Mouse (Mus musculus) neutrophil, adult 5-6 weeks (primary cell): ENCODE results near the gene Csrp1. TPM values are rescaled to one million over a fixed set of nuclear protein-coding genes. Genes with fewer than 3 reads are reported as not detected.

Source experiments
- ATAC-seq: fragments of 151-379, 151-347 bp; 2 replicates; pipeline ENCODE4 v1.8.0; 2017; ENCODE audit warnings: mild to moderate bottlenecking, moderate TSS enrichment; ENCODE audit not compliant: insufficient number of reproducible peaks, poor library complexity, low FRiP score, severe bottlenecking; ENCODE audit errors: extremely low read depth
- total RNA-seq: library from RNA; stranded (forward); fragments of 200-1000 nt; gene quantifications from 2 replicates; pipeline ENCODE4 v1.2.3, GENCODE M21; 2017

The Csrp1 gene
- total RNA-seq, 1 experiment from 2014 or later = 32.7 TPM

DNA sequence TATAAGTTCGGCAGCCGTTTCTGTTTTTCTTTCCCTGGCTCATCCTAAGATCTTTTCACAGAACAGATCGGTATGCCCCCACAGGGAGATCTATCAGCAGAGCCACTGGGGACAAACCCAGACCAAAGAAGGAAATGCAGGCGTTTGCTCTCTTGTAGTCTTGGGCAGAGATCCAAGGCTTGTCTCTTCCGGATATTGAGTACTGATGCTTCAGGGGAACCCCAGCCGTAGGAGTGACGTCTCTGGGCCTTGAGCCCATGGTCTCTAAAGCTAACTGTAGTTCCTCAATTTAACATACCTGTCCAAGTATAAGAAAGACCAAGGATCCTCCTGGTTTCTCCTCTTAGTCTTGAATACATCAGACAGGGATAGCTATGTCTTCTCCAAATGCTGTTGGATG lies 6.1 kb downstream of the Csrp1 start:
- peak; percentile 60 for ATAC-seq

DNA sequence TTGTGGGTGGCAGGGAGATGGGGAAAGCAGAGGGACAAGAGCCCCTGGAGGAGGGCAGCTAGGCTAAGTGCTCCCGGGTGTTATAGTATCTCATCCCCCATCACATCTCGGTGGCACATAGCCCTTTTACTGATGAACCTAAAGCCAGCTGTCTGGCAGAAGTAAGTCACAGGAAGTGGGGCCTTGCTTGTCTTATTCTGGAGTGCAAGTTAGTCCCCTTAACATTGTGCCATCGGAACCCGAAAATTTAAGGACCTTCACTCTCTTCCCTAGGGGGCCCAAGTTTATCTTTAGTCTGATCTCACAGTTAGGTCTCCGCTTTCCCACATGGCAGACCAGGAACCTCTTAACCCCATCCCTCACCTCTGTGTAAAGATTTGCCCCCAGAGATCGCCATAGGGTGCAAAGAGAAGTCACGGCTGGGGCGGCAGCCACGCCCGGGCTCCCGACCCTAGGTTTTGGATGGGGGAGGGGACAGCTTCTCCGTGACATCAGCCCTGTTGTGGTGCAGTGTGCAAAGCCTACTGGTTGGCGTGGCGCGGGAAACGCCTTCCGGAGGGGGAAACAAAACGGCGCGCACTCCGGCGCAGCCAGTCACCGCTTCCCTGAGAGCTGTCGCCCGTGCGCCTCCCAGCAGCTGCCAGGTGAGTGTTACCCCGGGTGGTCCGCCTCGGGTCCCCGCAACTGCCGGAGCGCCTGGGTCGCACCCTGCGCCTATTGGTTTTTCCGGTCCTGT lies 8.9 kb downstream of the Csrp1 start:
- peak; percentile 84 for ATAC-seq

DNA sequence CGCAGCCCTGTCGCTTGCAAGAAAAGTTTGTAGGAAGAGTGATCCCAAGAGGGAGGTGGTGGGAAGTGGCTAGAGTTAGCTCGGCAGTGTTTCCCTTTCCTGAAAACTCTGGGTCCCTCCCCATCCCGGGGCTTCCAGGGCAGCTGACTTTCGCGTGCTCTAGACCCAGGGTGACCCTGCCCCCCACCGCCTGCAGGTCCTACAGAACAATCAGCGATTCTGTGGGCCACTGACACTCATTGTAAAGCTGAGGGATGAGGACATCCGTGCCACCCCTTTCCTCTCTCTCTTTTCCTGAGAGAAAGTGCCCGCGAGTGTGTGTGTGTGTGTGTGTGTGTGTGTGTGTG lies 9.5 kb downstream of the Csrp1 start:
- no peak for ATAC-seq

DNA sequence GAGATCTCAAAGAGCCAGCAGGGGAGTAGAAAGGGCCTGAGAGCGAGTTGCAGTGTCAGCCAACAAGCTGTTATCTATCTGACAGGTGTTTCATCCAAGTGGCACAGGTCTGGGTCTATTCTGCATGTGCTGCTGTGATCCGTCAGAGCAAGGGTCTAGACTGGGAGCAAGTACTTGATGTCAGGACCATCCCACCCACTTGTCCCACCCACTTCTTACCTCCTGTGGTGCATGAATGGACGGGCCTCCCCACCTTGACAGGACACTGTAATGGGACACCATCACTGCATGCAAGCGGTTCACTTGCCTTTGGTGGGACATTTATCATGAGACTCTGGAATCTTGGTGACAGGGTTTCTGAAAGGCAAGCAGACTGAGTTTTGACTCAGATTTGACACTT lies 10.0 kb downstream of the Csrp1 start:
- ATAC-seq = no peak

DNA sequence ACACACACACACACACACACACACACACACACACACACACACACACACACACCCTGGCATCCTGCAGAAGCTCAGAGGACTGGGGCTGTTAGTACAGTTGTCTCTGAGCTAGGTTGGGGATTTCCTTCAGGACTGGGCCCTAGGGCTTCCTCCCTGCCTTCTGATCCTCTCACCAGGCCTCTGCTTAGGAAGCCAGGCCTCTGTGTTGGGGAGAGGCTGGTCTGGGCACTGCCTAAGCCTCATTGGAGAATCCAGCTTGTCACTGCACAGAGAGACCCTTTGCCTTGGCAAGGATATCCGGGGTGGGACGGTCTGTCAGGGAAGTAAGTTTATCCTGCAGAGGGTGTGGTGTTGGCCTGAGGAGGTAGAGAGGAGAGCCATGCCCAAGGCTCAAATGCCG lies 10.4 kb downstream of the Csrp1 start:
- ATAC-seq = no peak

DNA sequence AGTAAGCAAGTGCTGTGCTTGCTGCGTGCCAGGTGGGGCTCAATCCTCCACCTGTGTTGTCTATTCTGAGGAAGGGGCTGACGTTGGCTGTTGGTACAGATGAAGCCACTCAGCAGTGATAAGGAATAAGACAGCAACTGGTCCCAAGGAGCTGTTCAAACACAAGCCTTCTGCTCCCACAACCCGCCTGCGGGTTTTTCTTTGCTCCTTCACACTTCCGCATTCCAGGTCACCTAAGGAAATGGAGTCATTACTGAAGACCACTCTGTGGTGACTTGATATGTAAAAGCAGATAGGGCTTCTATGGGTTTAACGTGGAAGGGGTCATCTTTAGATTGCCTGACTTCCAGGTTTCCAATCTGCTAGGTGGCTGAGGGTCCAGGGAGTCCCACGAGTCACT lies 11.5 kb downstream of the Csrp1 start:
- ATAC-seq = no peak

DNA sequence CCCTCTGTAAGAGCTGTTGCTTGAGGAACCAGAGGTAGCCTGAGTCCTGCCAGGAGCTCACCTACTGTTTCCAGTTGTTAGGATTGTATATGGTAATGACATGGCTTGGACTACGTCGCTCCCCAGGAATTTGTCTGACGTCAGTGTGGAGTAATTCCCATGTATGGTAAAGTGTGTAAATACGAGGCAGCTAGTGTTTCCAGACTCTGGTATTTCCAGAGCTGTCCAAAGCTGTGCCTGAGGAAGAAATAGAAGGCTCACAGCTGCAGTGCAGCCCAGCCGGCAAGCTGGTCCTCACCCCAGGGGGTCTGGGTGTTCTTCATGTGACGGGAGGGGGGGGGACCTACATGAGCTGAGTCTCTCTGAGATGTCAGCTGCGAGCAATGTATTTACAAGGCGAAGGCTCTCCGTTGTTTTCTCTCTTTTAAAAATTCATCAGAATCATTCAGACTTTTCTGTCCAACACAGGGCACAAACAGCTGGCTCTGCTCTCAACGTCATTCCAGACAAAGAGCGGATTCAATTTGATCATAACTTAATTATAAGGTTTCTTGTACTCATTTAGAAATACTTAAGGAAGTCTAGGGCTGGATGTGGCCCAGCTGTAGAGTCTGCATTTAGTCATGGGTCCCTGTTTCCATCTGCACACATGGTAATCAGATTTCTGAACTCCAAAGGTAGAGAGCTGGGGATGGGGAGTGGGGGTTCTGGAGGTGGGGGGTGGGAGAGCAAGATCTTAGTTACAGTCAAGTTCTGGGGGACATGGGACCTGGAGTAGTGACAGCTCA lies 12.2 kb downstream of the Csrp1 start:
- ATAC-seq = no peak

DNA sequence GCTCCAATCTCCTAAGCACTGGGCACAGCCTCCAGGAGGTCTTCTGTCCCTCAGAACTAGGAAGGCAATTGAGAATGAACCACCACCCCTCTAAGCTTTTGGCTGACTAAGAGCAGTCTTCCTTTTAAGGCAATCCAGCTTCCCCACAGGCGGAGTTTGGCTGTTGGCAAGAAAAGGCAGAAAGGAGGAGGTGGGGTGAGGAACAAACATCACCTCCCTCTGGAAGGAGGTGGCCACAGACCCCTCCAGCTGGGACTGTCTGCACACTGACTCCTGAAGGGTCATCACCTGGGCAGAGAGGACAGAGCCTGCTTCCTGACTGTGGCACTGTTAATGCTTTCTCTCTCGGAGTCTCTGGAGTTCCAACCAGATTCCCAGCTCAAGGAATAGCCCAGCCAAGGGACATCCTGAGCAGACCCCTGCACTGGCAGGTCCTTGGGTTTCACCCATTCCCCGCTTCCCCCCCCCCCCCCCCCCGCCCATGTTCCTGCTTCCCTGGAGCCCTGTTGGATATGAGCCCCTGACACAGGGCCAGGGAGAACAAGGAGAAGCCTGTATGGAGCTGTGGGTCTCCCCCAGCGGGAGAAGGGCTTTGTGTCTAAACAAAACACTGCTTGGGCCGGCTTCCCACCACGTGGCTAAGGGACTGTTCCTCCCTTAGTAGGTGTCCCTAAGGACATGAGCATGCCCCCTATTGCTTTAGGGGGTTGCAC lies 14.5 kb downstream of the Csrp1 start:
- ATAC-seq = no peak

DNA sequence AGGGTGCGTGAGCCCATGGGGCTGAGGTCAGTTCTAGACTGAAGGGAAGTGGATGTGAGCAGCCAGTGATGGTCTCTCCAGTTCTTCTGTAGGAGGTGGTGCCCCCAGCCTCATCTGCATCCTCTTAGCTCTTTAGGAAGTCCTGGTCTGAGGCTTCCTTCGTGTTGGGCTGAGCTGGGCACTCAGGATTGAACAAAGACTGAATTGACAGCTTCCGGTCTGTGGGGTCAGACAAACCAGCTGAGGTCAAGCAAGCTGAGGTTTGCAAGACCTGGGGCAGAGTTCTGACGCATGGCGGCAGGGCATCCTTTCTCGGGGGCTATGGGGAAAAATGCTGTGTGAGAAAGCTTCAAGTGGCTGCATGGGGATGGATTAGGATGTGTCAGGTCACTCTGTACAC lies 15.6 kb downstream of the Csrp1 start:
- no peak for ATAC-seq

DNA sequence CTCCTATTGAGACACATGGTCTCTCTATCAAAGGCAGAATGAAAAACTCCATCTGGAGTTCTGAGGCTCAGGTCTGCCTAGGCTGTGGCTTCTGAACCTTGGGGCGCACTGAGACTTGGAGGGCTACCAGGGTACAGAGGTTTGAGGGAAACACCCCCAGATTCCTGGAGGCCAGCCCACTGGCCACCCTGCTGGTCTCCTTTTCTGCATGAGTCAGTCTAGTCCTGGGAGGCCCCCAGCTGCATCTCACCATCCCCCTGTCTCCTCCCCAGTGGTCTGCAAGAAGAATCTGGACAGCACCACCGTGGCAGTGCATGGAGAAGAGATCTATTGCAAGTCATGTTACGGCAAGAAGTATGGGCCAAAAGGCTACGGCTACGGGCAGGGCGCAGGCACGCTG lies 25.1 kb downstream of the Csrp1 start:
- ATAC-seq = no peak

DNA sequence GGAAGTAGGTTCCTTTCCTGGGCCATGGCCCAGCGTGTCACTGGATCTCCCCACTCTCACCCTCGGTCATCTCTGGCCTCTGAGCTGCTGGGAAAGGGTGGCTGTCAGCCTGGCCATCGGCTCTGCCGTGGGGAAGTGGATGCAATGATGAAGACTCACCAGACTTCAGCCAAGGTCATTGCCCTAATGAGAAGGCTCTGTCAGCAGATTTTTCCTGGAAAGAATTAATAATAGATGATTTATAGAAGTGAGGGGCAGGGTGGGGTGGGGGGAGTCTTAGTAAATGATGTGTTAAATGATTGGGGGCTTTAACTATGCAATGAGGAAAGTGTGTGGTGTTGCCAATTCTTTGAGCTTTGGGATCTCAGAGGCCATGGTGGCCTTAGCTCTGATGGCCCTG lies 26.4 kb downstream of the Csrp1 start:
- ATAC-seq = no peak

DNA sequence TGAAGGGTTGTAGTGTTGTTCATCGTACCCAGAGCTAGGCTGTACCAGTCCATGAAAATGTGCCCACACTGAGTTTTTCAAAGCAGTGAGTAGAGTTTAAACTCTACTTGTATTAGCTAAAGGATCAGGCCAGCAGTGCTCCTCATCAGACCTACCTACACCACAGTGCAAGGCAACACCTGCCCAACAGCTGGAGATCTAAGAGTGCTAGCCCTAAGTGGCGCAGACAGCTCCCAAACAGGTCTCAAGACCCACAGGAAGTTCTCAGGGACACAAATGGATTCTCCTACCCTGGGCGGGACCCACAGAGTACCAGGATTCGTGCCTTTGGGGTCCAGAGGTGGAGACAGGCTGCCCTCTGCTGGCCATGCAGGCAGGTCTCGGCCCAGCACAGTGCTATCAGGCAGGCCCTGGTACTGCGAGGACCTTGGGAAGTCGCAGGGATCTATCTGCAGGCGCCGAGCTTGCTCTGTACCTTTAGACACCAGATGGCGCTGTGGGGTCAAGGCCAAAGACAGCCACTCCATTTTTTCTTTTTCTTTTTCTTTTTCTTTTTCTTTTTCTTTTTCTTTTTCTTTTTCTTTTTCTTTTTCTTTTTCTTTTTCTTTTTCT lies 33.0 kb downstream of the Csrp1 start:
- peak; percentile 91 for ATAC-seq

DNA sequence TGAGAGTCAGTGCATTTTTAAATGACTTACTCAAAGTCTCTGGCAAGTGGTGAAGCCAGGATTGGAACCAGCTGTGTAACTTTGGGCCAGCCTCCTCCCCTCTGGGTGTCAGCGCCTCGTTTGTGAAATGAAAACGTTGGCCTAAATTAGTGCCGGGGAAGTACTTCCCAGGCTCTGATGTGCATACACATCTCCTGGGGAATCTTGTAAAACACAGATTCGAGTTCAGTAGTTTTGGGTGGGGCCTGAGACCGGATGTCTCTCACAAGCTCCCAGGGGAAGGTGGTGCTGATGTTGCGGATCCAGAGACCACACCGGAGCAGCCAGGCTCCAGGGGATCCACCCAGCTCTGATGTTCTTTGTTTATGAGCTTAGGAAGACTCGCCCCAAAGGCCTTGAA lies 35.4 kb downstream of the Csrp1 start:
- no peak for ATAC-seq

DNA sequence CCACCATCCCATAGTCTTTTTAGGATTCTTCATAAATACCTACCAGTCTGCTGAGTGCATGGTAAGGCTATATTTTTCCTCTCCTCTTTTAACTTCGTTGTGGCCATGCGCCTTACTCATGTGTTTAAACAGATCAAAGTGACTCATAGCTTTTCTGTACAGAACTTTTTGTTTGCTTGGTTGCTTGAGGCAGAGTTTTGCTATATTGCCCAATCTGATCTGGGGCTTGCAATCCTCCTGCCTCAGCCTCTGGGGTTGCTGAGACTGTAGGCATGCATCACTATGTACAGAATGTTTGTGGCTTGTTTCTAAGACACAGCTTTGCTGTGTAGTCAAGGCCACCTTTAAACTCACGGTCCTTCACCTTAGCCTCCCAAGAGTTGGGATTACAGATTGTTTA lies 36.1 kb downstream of the Csrp1 start:
- no peak for ATAC-seq

DNA sequence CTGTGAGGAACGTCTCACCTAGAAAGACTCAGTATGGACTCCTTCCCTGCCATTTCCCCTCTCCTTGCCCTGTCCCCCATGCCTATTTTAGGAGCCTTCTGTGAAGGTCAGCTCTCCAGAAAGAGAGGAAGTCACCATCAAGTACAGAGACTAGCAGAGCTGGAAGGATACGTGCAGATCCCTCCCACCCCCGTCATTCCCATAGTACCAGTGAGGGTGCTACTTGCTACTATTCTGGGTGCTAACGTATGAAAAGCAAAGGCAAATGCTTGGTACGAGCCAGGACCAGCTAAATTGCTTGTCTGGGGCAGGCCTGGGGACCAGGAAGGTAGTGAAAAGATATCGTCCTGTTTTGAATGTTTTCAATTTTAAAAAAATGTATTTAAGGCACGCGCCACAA lies 37.4 kb downstream of the Csrp1 start:
- ATAC-seq = no peak

DNA sequence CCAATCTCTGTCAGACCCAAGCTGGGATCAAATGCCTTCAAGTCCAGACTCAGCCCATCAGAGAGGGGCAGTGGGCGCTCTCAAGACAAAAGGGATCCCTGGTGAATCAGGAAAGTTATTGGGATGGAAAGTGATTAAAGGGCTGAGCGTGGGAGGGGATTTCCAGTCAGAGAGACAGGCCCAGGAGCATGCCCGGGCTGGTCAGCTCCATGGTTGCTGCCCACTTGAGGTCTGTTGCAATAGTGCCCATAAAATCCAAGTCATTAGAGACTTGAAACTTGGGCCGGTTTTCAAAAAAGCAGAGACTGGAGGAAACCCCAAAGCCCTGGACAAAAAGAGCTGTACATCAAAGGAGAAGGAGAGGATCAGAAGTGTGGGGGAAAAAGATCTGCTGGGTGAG lies 39.8 kb downstream of the Csrp1 start:
- ATAC-seq = no peak

DNA sequence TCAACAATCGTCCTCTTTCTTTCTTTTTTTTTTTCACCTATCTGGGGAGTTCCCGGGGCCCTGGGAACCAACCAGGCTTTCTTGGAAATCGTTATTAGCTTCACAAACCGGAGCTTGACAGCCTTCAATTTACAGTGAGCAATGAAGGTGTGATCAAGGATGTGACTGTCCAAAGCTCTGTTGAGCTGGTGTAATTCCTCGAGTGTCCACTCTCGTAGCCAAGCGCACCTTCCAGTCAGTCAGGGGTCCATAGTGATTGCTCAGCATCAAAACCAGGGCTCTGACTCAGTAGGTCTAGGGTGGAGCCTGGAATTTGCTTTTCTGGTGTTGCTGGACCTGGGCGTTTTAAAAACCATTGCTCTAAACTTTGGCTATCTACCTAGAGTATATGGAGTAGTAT lies 40.4 kb downstream of the Csrp1 start:
- ATAC-seq = no peak

DNA sequence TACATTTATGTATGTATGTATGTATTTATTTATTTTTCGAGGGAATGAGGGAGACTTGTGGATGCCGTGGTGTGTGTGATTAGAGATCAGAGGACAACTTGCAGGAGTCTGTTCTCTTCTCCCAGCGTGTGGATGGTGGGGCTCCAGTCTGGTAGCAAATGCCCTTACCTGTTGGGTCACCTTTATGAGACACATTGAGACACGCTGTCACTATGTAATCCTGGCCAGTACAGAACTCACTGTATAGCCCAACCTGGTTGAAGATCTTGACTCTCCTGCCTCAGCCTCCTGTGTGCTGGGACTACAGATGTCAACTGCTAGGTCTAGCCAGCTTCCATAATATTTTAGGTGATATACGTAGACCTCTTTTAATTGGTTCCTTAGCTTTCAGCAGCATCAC lies 41.9 kb downstream of the Csrp1 start:
- ATAC-seq = no peak

DNA sequence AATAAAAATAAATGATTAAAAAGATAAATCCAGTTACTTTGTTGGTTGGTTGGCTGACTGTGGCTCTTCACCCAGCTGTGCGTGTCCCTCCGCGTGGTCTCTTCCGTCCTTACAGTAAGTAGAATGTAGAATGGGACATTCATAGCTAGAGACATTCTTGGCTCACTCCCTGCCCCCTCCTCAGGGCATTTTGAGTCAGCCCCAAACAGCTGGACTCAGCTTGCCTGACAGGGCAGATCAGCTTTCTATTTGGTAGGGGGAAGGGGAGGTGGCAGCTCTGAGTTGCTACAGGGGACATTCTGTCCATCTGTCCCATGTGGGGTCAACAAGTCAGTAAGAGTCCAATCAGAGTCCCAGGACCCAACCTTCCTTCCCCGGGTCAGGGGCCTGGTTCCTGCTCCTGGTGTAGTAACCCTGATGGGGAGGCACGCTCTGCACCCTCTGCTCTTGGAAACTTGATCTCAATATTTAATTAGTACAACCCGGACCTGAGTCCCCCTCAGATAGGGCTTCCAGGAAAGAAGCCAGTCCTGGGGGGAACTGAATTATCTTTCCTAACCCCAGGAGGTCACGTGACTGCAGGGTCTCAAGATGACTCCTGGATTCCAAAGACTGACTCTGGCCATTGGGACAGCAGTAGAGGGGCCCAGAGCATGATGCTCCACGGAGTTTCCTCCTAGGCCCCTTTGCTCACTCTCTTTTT lies 43.8 kb downstream of the Csrp1 start:
- ATAC-seq = no peak
